Mouse (Mus musculus) forebrain, postnatal 0 days (tissue): ENCODE data around the gene Ssx2ip. TPM values are rescaled to one million over a fixed set of nuclear protein-coding genes. Genes with fewer than 3 reads are reported as not detected.

Experiments
- ATAC-seq: fragments of 200-750 bp; cut with Nextera tagmentation; 2 replicates; pipeline ENCODE4 v1.8.0; 2017; ENCODE audit warnings: mild to moderate bottlenecking, moderate library complexity
- DNase-seq: peaks from one replicate; pipeline ENCODE4 v3.0.0-alpha.2; 2015
- H3K27ac ChIP-seq: fragments of 300-500 bp; sonication (generic); 2 replicates; pipeline ENCODE4 v1.5.1; 2014; ENCODE audit warnings: low read depth, mild to moderate bottlenecking, antibody characterized with exemption, low read length, moderate library complexity, mixed read lengths
- H3K27me3 ChIP-seq: fragments of 300-500 bp; sonication (generic); 2 replicates; pipeline ENCODE4 v1.6.1; 2014; ENCODE audit warnings: mild to moderate bottlenecking, low read length, mixed read lengths; ENCODE audit not compliant: insufficient read depth
- H3K36me3 ChIP-seq: fragments of 300-500 bp; sonication (generic); 2 replicates; pipeline ENCODE4 v1.6.1; 2014; ENCODE audit warnings: mild to moderate bottlenecking, moderate library complexity; ENCODE audit not compliant: insufficient read depth
- H3K4me1 ChIP-seq: fragments of 300-500 bp; sonication (generic); 2 replicates; pipeline ENCODE4 v1.6.1; 2014; ENCODE audit warnings: antibody characterized with exemption; ENCODE audit not compliant: insufficient read depth
- H3K4me2 ChIP-seq: fragments of 300-500 bp; sonication (generic); 2 replicates; pipeline ENCODE4 v1.6.1; 2014; ENCODE audit warnings: low read depth, mild to moderate bottlenecking, moderate library complexity
- H3K4me3 ChIP-seq: fragments of 300-500 bp; sonication (generic); 2 replicates; pipeline ENCODE4 v1.5.1; 2014; ENCODE audit warnings: low read depth, low read length, mixed read lengths
- H3K9ac ChIP-seq: fragments of 300-500 bp; sonication (generic); 2 replicates; pipeline ENCODE4 v1.6.1; 2014; ENCODE audit warnings: mild to moderate bottlenecking
- H3K9me3 ChIP-seq: fragments of 300-500 bp; sonication (generic); 2 replicates; pipeline ENCODE4 v1.6.1; 2016; ENCODE audit warnings: low read length
- CTCF ChIP-seq: sonication (generic); IDR thresholded peaks from 2 replicates; pipeline ENCODE4 v1.5.1; 2016; ENCODE audit warnings: antibody characterized with exemption, control low read depth, low read depth
- WGBS: fragments of 180-500 bp; shearing (Covaris S2); extraction: QIAGEN DNeasy Blood & Tissue Kit; methylation state at CpG from one replicate; pipeline ENCODE4 v1.1.7; 2014; 5-methylcytosine and 5-hydroxymethylcytosine counted together
- polyA plus RNA-seq: library from polyadenylated mRNA; unstranded; fragments of >200 nt; fragmentation: Nextera tagmentation; extraction: Ambion mirVana; gene quantifications from 2 replicates; pipeline ENCODE4 v1.2.1, GENCODE M21; 2015
- total RNA-seq: library from RNA; depleted of rRNA; stranded (reverse); fragments of >200 nt; gene quantifications from 2 replicates; pipeline ENCODE4 v1.2.3, GENCODE M21; 2014

Ssx2ip gene
- total and polyA plus RNA-seq, 2 experiments from 2014 or later = 26.6 to 43.2 TPM

GRCm38 (mm10) chr3:146451375-146451774, 46.9 kb downstream of the Ssx2ip start:
- DNase-seq = no peak

DNA sequence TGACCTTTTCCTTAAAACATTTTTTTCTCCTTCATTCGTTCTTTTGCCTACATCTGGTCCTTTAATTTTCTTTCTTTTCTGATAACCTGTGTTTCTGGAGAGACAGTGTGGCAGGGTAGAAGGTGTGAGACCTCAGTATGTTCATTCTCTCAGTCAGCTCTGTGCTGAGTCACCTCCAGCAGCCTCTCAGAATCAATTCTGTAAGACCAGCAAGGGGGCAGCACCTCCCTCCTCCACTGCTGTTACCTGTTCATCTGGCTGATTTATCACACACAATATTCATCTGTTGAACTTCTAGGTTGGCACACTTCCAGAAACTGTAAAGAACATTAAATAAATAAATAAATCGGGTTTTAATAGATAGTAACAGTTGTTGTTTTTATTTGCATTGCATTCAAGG, 58.5 kb downstream of the Ssx2ip start:
- DNase-seq (no peak), ATAC-seq (no peak)

More at GRCm38 (mm10) chr3:146451375-146451774, 46.9 kb downstream of the Ssx2ip start:
- TF ChIP-seq CTCF = no peak
- Histone ChIP-seq H3K4me2 (no peak overlapping the region), H3K4me1 (0 out of 2 replicates have a peak, but pooled peaks cover 5% of the 10 kb centered on the region), H3K36me3 (no peaks in the 10 kb centered on the region), H3K9me3 (no peaks in the 10 kb centered on the region), H3K9ac (no peak overlapping the region), H3K27ac (no peak overlapping the region), H3K27me3 (no peaks in the 10 kb centered on the region), H3K4me3 (no peak overlapping the region)
- 80% methylated on average over 5 of the region's 5 CpGs for WGBS
- no peak for ATAC-seq

GRCm38 (mm10) chr3:146469226-146469625, 64.8 kb downstream of the Ssx2ip start:
- TF ChIP-seq CTCF = no peak

More for the DNA sequence above, 58.5 kb downstream of the Ssx2ip start:
- WGBS = 70% methylated on average over 2 of the region's 2 CpGs
- Histone ChIP-seq H3K4me2 (no peak overlapping the region), H3K4me1 (no peaks in the 10 kb centered on the region), H3K36me3 (no peaks in the 10 kb centered on the region), H3K27ac (no peak overlapping the region), H3K27me3 (no peaks in the 10 kb centered on the region), H3K9me3 (no peaks in the 10 kb centered on the region), H3K4me3 (no peak overlapping the region), H3K9ac (no peak overlapping the region)
- TF ChIP-seq CTCF = 0 out of 2 replicates have a peak, but pooled peaks have one; percentile 1

DNA sequence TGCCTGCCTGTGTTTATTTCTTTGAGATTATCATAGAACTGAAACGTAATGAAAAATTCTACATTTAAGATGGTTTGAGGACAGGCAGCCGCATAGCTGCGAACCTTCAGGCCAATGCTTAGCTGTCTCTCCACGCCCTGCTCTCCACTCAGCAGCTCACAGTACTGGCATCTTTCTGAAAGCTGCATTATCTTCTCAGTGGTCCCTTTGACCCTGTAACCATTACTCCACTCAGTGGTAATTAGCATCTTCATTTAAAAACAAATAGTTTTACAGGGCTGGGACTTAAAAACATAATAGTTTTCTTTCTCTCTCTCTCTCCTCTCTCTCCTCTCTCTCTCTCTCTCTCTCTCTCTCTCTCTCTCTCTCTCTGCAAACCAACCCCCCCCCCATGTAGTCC, 68.2 kb downstream of the Ssx2ip start:
- Histone ChIP-seq H3K27ac (no peak overlapping the region), H3K27me3 (no peaks in the 10 kb centered on the region), H3K9me3 (no peaks in the 10 kb centered on the region), H3K36me3 (no peaks in the 10 kb centered on the region), H3K4me1 (no peaks in the 10 kb centered on the region), H3K4me2 (no peak overlapping the region), H3K9ac (no peak overlapping the region), H3K4me3 (no peak overlapping the region)
- ATAC-seq = no peak
- no peak for TF ChIP-seq CTCF
- 66% methylated on average over 4 of the region's 4 CpGs for WGBS
- DNase-seq = no peak

More at GRCm38 (mm10) chr3:146469226-146469625, 64.8 kb downstream of the Ssx2ip start:
- H3K4me2 ChIP-seq = no peak overlapping the region
- no peaks in the 10 kb centered on the region for H3K4me1 ChIP-seq
- H3K27me3 ChIP-seq = no peaks in the 10 kb centered on the region
- DNase-seq (no peak), ATAC-seq (no peak)
- no peaks in the 10 kb centered on the region for H3K36me3 ChIP-seq
- 78% methylated on average over 2 of the region's 2 CpGs for WGBS
- H3K27ac ChIP-seq = no peak overlapping the region
- no peak overlapping the region for H3K4me3 ChIP-seq
- no peak overlapping the region for H3K9ac ChIP-seq
- H3K9me3 ChIP-seq = no peaks in the 10 kb centered on the region

DNA sequence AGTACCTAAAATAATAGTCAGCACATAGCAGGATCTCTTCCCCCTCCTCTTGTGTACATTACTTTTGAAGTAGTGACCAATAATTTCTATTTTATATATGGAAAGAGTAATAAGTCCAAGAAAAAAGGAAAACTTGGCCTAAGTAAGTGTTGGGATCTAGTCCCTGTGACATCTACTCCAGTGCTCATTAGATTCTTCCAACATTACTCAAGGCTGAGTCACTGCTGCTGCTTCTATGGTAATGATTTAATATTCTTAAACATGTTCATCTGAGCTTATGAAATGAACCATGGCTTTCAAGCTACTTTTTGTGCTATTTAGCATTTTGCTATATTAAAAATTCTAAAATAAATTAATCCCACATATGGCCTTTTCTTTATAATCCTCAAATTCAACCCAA, 69.3 kb downstream of the Ssx2ip start:
- no peak overlapping the region for H3K4me2 ChIP-seq
- no peaks in the 10 kb centered on the region for H3K9me3 ChIP-seq
- TF ChIP-seq CTCF = no peak
- H3K36me3 ChIP-seq = no peaks in the 10 kb centered on the region
- ATAC-seq = no peak
- no peak overlapping the region for H3K4me3 ChIP-seq
- H3K4me1 ChIP-seq = no peaks in the 10 kb centered on the region
- no peaks in the 10 kb centered on the region for H3K27me3 ChIP-seq
- no peak overlapping the region for H3K9ac ChIP-seq
- H3K27ac ChIP-seq = no peak overlapping the region
- DNase-seq = no peak

- 90% methylated on average over 3 of the region's 3 CpGs for WGBS
- H3K4me2 ChIP-seq = no peak overlapping the region
- H3K27ac ChIP-seq = no peak overlapping the region
- ATAC-seq = no peak
- no peaks in the 10 kb centered on the region for H3K4me1 ChIP-seq
- no peaks in the 10 kb centered on the region for H3K9me3 ChIP-seq
- no peaks in the 10 kb centered on the region for H3K36me3 ChIP-seq
- no peak overlapping the region for H3K9ac ChIP-seq
- H3K4me3 ChIP-seq = no peak overlapping the region
- no peaks in the 10 kb centered on the region for H3K27me3 ChIP-seq
- DNase-seq = no peak
- TF ChIP-seq CTCF = no peak
These were observed 70.0 kb downstream of the Ssx2ip start for GRCm38 (mm10) chr3:146474428-146474827.

GRCm38 (mm10) chr3:146482044-146482443, 77.6 kb downstream of the Ssx2ip start:
- TF ChIP-seq CTCF = no peak
- H3K36me3 ChIP-seq = no peaks in the 10 kb centered on the region
- no peaks in the 10 kb centered on the region for H3K9me3 ChIP-seq
- no peak overlapping the region for H3K4me2 ChIP-seq
- WGBS = 72% methylated on average over 2 of the region's 2 CpGs
- no peak overlapping the region for H3K27ac ChIP-seq
- no peak for DNase-seq
- H3K27me3 ChIP-seq = no peaks in the 10 kb centered on the region
- H3K4me3 ChIP-seq = no peak overlapping the region
- no peaks in the 10 kb centered on the region for H3K4me1 ChIP-seq
- H3K9ac ChIP-seq = no peak overlapping the region
- no peak for ATAC-seq
